Mouse (Mus musculus) heart, postnatal 0 days (tissue): ENCODE data around the gene Fbrsl1.

Experiments
- CTCF ChIP-seq: IDR thresholded peaks from 2 replicates; pipeline ENCODE4 v1.5.1; 2016; ENCODE audit warnings: antibody characterized with exemption, control low read depth, low read depth
- EP300 ChIP-seq: IDR thresholded peaks from 2 replicates; pipeline ENCODE4 v1.6.1; 2016; ENCODE audit warnings: antibody characterized with exemption, low read depth

DNA sequence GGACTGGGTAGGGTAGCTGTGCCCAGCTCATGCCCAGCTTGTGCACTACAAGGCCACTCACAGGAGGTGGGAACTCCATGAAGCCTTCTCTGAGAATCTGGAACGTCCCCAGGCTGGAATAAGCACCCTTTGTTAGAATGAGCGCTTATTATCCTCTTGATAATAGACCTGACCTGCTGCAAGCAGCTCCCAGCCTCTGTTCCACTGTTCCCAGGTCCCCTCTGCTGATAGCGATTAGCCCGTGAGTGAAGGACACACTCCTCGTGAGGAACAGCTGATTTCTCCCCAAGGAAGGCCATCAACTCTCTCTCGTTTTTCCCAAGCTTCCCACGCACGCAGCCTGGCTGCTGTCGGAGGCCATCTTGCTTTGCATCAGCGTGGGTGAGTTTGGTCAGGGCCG lies 25.9 kb upstream of the Fbrsl1 start:
- TF ChIP-seq EP300 (no peak), CTCF (no peak)
